Mouse (Mus musculus) liver, embryonic 14.5 days (tissue): ENCODE data around the gene Trio.

Experiments
- CTCF ChIP-seq: IDR thresholded peaks from 2 replicates; pipeline ENCODE4 v1.5.1; 2016; ENCODE audit warnings: antibody characterized with exemption, low read depth, control low read depth
- EP300 ChIP-seq: IDR thresholded peaks from 2 replicates; pipeline ENCODE4 v1.6.1; 2016; ENCODE audit warnings: antibody characterized with exemption, low read depth

GRCm38 (mm10) chr15:27931459-27931858, 94.2 kb downstream of the Trio start:
- TF ChIP-seq EP300 (no peak), CTCF (no peak)
